Mouse (Mus musculus): ENCODE measurements at regions not wholly inside any gene's neighbourhood (a gene's known extent, or its start where the extent isn't known, plus 50 kb on each side); places are given as distances from the start of the nearest gene placed in this dataset.
A peak's percentile ranks its signal among the peaks of the same experiment; 100 is the strongest.

GRCm38 (mm10) chr10:38875667-38876245 is 54.2 kb upstream of the Rfpl4b start:
- no peaks in the 10 kb centered on the region for H3K36me3 ChIP-seq (ENCODE audit: control insufficient read depth, insufficient read depth, low read length)
- H3K4me1 ChIP-seq (ENCODE audit: control insufficient read depth, insufficient read depth, low read length) = no peaks in the 10 kb centered on the region
- no peaks in the 10 kb centered on the region for H3K9me3 ChIP-seq (replicated peaks; ENCODE audit: control insufficient read depth, low read length)
- no peak overlapping the region for H3K9ac ChIP-seq (ENCODE audit: low read length)
- H3K4me2 ChIP-seq (ENCODE audit: low read depth, low read length) = no peak overlapping the region
- H3K4me3 ChIP-seq (replicated peaks; ENCODE audit: low read length) = no peak overlapping the region
- H3K27ac ChIP-seq (ENCODE audit: low read length) = no peak overlapping the region
- no peaks in the 10 kb centered on the region for H3K27me3 ChIP-seq (ENCODE audit: control insufficient read depth, insufficient read depth, low read length)
- WGBS = 15% methylated on average over 5 of the region's 5 CpGs
- ATAC-seq (ENCODE audit: insufficient read depth, low FRiP score) = no peak

- H3K4me1 ChIP-seq (ENCODE audit: control insufficient read depth, insufficient read depth, low read length) = no peaks in the 10 kb centered on the region
- no peak for ATAC-seq (ENCODE audit: insufficient read depth, low FRiP score)
- no peaks in the 10 kb centered on the region for H3K9me3 ChIP-seq (replicated peaks; ENCODE audit: control insufficient read depth, low read length)
- no peak overlapping the region for H3K4me2 ChIP-seq (ENCODE audit: low read depth, low read length)
- H3K4me3 ChIP-seq (replicated peaks; ENCODE audit: low read length) = no peak overlapping the region
- H3K9ac ChIP-seq (ENCODE audit: low read length) = no peak overlapping the region
- H3K27ac ChIP-seq (ENCODE audit: low read length) = no peak overlapping the region
- 88% methylated on average over 7 of the region's 7 CpGs for WGBS
- H3K36me3 ChIP-seq (ENCODE audit: control insufficient read depth, insufficient read depth, low read length) = no peaks in the 10 kb centered on the region
- no peaks in the 10 kb centered on the region for H3K27me3 ChIP-seq (ENCODE audit: control insufficient read depth, insufficient read depth, low read length)
Observed at GRCm38 (mm10) chr10:38879271-38879670, 57.7 kb upstream of the Rfpl4b start.

GRCm38 (mm10) chr10:38880642-38881187 is 59.1 kb upstream of the Rfpl4b start:
- H3K4me1 ChIP-seq (ENCODE audit: control insufficient read depth, insufficient read depth, low read length) = no peaks in the 10 kb centered on the region
- WGBS = 49% methylated on average over 7 of the region's 7 CpGs
- H3K4me3 ChIP-seq (replicated peaks; ENCODE audit: low read length) = no peak overlapping the region
- H3K4me2 ChIP-seq (ENCODE audit: low read depth, low read length) = no peak overlapping the region
- H3K27ac ChIP-seq (ENCODE audit: low read length) = no peak overlapping the region
- ATAC-seq (ENCODE audit: insufficient read depth, low FRiP score) = no peak
- no peak overlapping the region for H3K9ac ChIP-seq (ENCODE audit: low read length)
- H3K36me3 ChIP-seq (ENCODE audit: control insufficient read depth, insufficient read depth, low read length) = no peaks in the 10 kb centered on the region
- H3K27me3 ChIP-seq (ENCODE audit: control insufficient read depth, insufficient read depth, low read length) = no peaks in the 10 kb centered on the region
- H3K9me3 ChIP-seq (replicated peaks; ENCODE audit: control insufficient read depth, low read length) = no peaks in the 10 kb centered on the region

- no peaks in the 10 kb centered on the region for H3K36me3 ChIP-seq (ENCODE audit: control insufficient read depth, insufficient read depth, low read length)
- WGBS = 56% methylated on average over 6 of the region's 6 CpGs
- no peak overlapping the region for H3K4me3 ChIP-seq (replicated peaks; ENCODE audit: low read length)
- H3K4me1 ChIP-seq (ENCODE audit: control insufficient read depth, insufficient read depth, low read length) = no peaks in the 10 kb centered on the region
- no peak overlapping the region for H3K4me2 ChIP-seq (ENCODE audit: low read depth, low read length)
- no peaks in the 10 kb centered on the region for H3K9me3 ChIP-seq (replicated peaks; ENCODE audit: control insufficient read depth, low read length)
- H3K9ac ChIP-seq (ENCODE audit: low read length) = no peak overlapping the region
- H3K27me3 ChIP-seq (ENCODE audit: control insufficient read depth, insufficient read depth, low read length) = no peaks in the 10 kb centered on the region
- H3K27ac ChIP-seq (ENCODE audit: low read length) = peak overlapping the region; percentile 10; the same call in 1 of the 2 replicates
- ATAC-seq (ENCODE audit: insufficient read depth, low FRiP score) = peak; percentile 37; the same call in 1 of the 2 replicates
Observed at GRCm38 (mm10) chr10:38882154-38882553, 60.6 kb upstream of the Rfpl4b start.

- Histone ChIP-seq H3K36me3 (ENCODE audit: control insufficient read depth, insufficient read depth, low read length) (no peaks in the 10 kb centered on the region), H3K4me3 (replicated peaks; ENCODE audit: low read length) (no peak overlapping the region), H3K4me2 (ENCODE audit: low read depth, low read length) (no peak overlapping the region), H3K27ac (ENCODE audit: low read length) (no peak overlapping the region), H3K27me3 (ENCODE audit: control insufficient read depth, insufficient read depth, low read length) (no peaks in the 10 kb centered on the region), H3K9me3 (replicated peaks; ENCODE audit: control insufficient read depth, low read length) (no peaks in the 10 kb centered on the region), H3K4me1 (ENCODE audit: control insufficient read depth, insufficient read depth, low read length) (no peaks in the 10 kb centered on the region), H3K9ac (ENCODE audit: low read length) (no peak overlapping the region)
- ATAC-seq (ENCODE audit: insufficient read depth, low FRiP score) = no peak
- WGBS = 56% methylated on average over 2 of the region's 2 CpGs
Observed at GRCm38 (mm10) chr10:38883816-38884599, 62.4 kb upstream of the Rfpl4b start.

- no peak overlapping the region for H3K27ac ChIP-seq (ENCODE audit: low read length)
- no peaks in the 10 kb centered on the region for H3K9me3 ChIP-seq (replicated peaks; ENCODE audit: control insufficient read depth, low read length)
- no peaks in the 10 kb centered on the region for H3K4me1 ChIP-seq (ENCODE audit: control insufficient read depth, insufficient read depth, low read length)
- no peaks in the 10 kb centered on the region for H3K27me3 ChIP-seq (ENCODE audit: control insufficient read depth, insufficient read depth, low read length)
- 60% methylated on average over 4 of the region's 4 CpGs for WGBS
- no peak overlapping the region for H3K4me3 ChIP-seq (replicated peaks; ENCODE audit: low read length)
- H3K9ac ChIP-seq (ENCODE audit: low read length) = no peak overlapping the region
- ATAC-seq (ENCODE audit: insufficient read depth, low FRiP score) = no peak
- H3K36me3 ChIP-seq (ENCODE audit: control insufficient read depth, insufficient read depth, low read length) = no peaks in the 10 kb centered on the region
- no peak overlapping the region for H3K4me2 ChIP-seq (ENCODE audit: low read depth, low read length)
Observed at GRCm38 (mm10) chr10:38884641-38885040, 63.1 kb upstream of the Rfpl4b start.

- H3K9ac ChIP-seq (ENCODE audit: low read length) = no peak overlapping the region
- no peaks in the 10 kb centered on the region for H3K9me3 ChIP-seq (replicated peaks; ENCODE audit: control insufficient read depth, low read length)
- H3K4me2 ChIP-seq (ENCODE audit: low read depth, low read length) = no peak overlapping the region
- ATAC-seq (ENCODE audit: insufficient read depth, low FRiP score) = no peak
- WGBS = 62% methylated on average over 2 of the region's 2 CpGs
- no peaks in the 10 kb centered on the region for H3K27me3 ChIP-seq (ENCODE audit: control insufficient read depth, insufficient read depth, low read length)
- no peaks in the 10 kb centered on the region for H3K36me3 ChIP-seq (ENCODE audit: control insufficient read depth, insufficient read depth, low read length)
- H3K27ac ChIP-seq (ENCODE audit: low read length) = no peak overlapping the region
- H3K4me1 ChIP-seq (ENCODE audit: control insufficient read depth, insufficient read depth, low read length) = no peaks in the 10 kb centered on the region
- no peak overlapping the region for H3K4me3 ChIP-seq (replicated peaks; ENCODE audit: low read length)
Observed at GRCm38 (mm10) chr10:38886441-38886840, 64.9 kb upstream of the Rfpl4b start.

- no peak for ATAC-seq (ENCODE audit: insufficient read depth, low FRiP score)
- H3K9ac ChIP-seq (ENCODE audit: low read length) = no peak overlapping the region
- 80% methylated on average over 9 of the region's 9 CpGs for WGBS
Observed at GRCm38 (mm10) chr10:38887896-38888295, 66.3 kb upstream of the Rfpl4b start.

GRCm38 (mm10) chr10:38894706-38895105 is 70.6 kb upstream of the Lama4 start:
- no peak for ATAC-seq (ENCODE audit: insufficient read depth, low FRiP score)
- WGBS = 47% methylated on average over 1 of the region's 1 CpGs
- Histone ChIP-seq H3K4me1 (ENCODE audit: control insufficient read depth, insufficient read depth, low read length) (no peaks in the 10 kb centered on the region), H3K4me2 (ENCODE audit: low read depth, low read length) (no peak overlapping the region), H3K36me3 (ENCODE audit: control insufficient read depth, insufficient read depth, low read length) (no peaks in the 10 kb centered on the region), H3K27me3 (ENCODE audit: control insufficient read depth, insufficient read depth, low read length) (no peaks in the 10 kb centered on the region), H3K4me3 (replicated peaks; ENCODE audit: low read length) (no peak overlapping the region), H3K27ac (ENCODE audit: low read length) (no peak overlapping the region), H3K9me3 (replicated peaks; ENCODE audit: control insufficient read depth, low read length) (no peaks in the 10 kb centered on the region), H3K9ac (ENCODE audit: low read length) (no peak overlapping the region)

More at GRCm38 (mm10) chr10:38887896-38888295, 66.3 kb upstream of the Rfpl4b start:
- no peak overlapping the region for H3K4me3 ChIP-seq (replicated peaks; ENCODE audit: low read length)
- H3K9me3 ChIP-seq (replicated peaks; ENCODE audit: control insufficient read depth, low read length) = no peaks in the 10 kb centered on the region
- no peaks in the 10 kb centered on the region for H3K4me1 ChIP-seq (ENCODE audit: control insufficient read depth, insufficient read depth, low read length)
- H3K27me3 ChIP-seq (ENCODE audit: control insufficient read depth, insufficient read depth, low read length) = no peaks in the 10 kb centered on the region
- H3K27ac ChIP-seq (ENCODE audit: low read length) = no peak overlapping the region
- H3K36me3 ChIP-seq (ENCODE audit: control insufficient read depth, insufficient read depth, low read length) = no peaks in the 10 kb centered on the region
- H3K4me2 ChIP-seq (ENCODE audit: low read depth, low read length) = no peak overlapping the region

Measured in stomach, embryonic 16.5 days (tissue).